Mouse (Mus musculus) spleen, adult 2 months (tissue): ENCODE data around the gene Rps15a.

Experiments used
- CTCF ChIP-seq: fragments of 200-500 bp; IDR thresholded peaks from 2 replicates; pipeline ENCODE4 v1.5.1; 2011; ENCODE audit warnings: mild to moderate bottlenecking, inconsistent platforms; ENCODE audit not compliant: insufficient read depth, insufficient read length, insufficient replicate concordance; ENCODE audit errors: extremely low read depth
- POLR2A ChIP-seq: fragments of 200-500 bp; IDR thresholded peaks from 2 replicates; pipeline ENCODE4 v1.6.1; 2011; ENCODE audit warnings: low read depth, low read length, inconsistent platforms

DNA sequence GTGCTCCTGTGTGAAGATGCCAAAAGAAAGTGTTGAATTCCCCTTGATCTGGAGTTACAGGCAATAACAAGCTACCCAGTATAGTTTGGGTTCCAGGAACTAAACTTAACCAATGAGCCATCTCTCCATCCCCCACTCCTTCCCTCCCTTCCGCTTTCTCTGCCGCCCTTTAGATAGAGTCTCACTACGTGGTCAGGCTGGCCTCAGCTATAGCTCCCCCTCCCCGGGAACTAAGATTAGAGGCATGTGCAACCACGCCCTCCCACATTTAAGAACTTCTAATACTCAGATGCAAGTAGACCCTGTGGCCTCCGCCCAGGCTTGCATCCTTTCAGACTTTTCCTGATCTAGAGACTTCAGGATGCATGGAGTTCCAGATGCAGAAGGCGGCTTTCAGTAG is 18.4 kb downstream of the Rps15a start:
- TF ChIP-seq CTCF (no peak), POLR2A (no peak)
